In genomic region chr12:69892371-69893251, GRCm38 (mm10) we compare ENCODE assay signal across 8 mouse cellular contexts. TPM values are rescaled to one million over a fixed set of nuclear protein-coding genes. Genes with fewer than 3 reads are reported as not detected.
DNase-seq lines count a peak whose midpoint lies in the region; ATAC-seq lines count a peak whose summit lies in the region.

Gene Atl1 (plus strand): TSS chr12:69892614.
Gene Map4k5 (minus strand): TSS chr12:69893200.

- H3K4me1 ChIP-seq in embryonic facial prominence, embryonic 11.5 days (ENCODE audit: control insufficient read depth, insufficient read depth, low read length), result no peaks in the 10 kb centered on the region
- H3K4me1 ChIP-seq in limb, embryonic 10.5 days, result peaks cover 31% of the 10 kb centered on the region
- H3K4me1 ChIP-seq in midbrain, embryonic 12.5 days, result peaks cover 23% of the 10 kb centered on the region

- peak within 1 kb of the TSS; percentile 89 for H3K9ac ChIP-seq in embryonic facial prominence, embryonic 11.5 days (replicated peaks; ENCODE audit: low read length)
- peak within 1 kb of the TSS; percentile 90 for H3K9ac ChIP-seq in midbrain, embryonic 12.5 days (replicated peaks)

- H3K4me3 ChIP-seq in embryonic facial prominence, embryonic 11.5 days (ENCODE audit: low read depth, low read length), result peak within 1 kb of the TSS; percentile 93
- peak within 1 kb of the TSS; percentile 86 for H3K4me3 ChIP-seq in limb, embryonic 10.5 days
- H3K4me3 ChIP-seq in midbrain, embryonic 12.5 days, result peak within 1 kb of the TSS; percentile 77

- ATAC-seq in embryonic facial prominence, embryonic 11.5 days (replicated peaks; ENCODE audit: insufficient number of reproducible peaks, low FRiP score, low TSS enrichment, low read depth), result peak; percentile 95
- peak; percentile 95 for ATAC-seq in midbrain, embryonic 12.5 days (ENCODE audit: low FRiP score, low read depth)

- H3K27ac ChIP-seq in embryonic facial prominence, embryonic 11.5 days (replicated peaks; ENCODE audit: low read depth, low read length), result peak within 1 kb of the TSS; percentile 85
- H3K27ac ChIP-seq in limb, embryonic 10.5 days, result peak within 1 kb of the TSS; percentile 97
- peak within 1 kb of the TSS; percentile 95 for H3K27ac ChIP-seq in midbrain, embryonic 12.5 days (replicated peaks)

- H3K36me3 ChIP-seq in embryonic facial prominence, embryonic 11.5 days (replicated peaks; ENCODE audit: control insufficient read depth, insufficient read depth, low read depth, low read length), result no peaks in the 10 kb centered on the region
- peaks cover 2% of the 10 kb centered on the region for H3K36me3 ChIP-seq in limb, embryonic 10.5 days
- H3K36me3 ChIP-seq in midbrain, embryonic 12.5 days, result no peaks in the 10 kb centered on the region

- no peaks in the 10 kb centered on the region for H3K27me3 ChIP-seq in embryonic facial prominence, embryonic 11.5 days (ENCODE audit: control insufficient read depth, insufficient read depth, low read length)
- no peaks in the 10 kb centered on the region for H3K27me3 ChIP-seq in limb, embryonic 10.5 days (ENCODE audit: low read depth, poor library complexity, severe bottlenecking)
- H3K27me3 ChIP-seq in midbrain, embryonic 12.5 days, result no peaks in the 10 kb centered on the region

- no peaks in the 10 kb centered on the region for H3K9me3 ChIP-seq in embryonic facial prominence, embryonic 11.5 days (replicated peaks; ENCODE audit: control insufficient read depth, low read length)
- no peaks in the 10 kb centered on the region for H3K9me3 ChIP-seq in limb, embryonic 10.5 days (replicated peaks)
- H3K9me3 ChIP-seq in midbrain, embryonic 12.5 days, result no peaks in the 10 kb centered on the region

- under 1% methylated on average over 113 of the region's 118 CpGs for WGBS in embryonic facial prominence, embryonic 11.5 days
- WGBS in limb, embryonic 10.5 days, result under 1% methylated on average over 118 of the region's 118 CpGs
- under 1% methylated on average over 99 of the region's 118 CpGs for WGBS in midbrain, embryonic 12.5 days

- peak within 1 kb of the TSS; percentile 56 for H3K4me2 ChIP-seq in embryonic facial prominence, embryonic 11.5 days (ENCODE audit: low read depth, low read length)
- H3K4me2 ChIP-seq in midbrain, embryonic 12.5 days (replicated peaks), result peak within 1 kb of the TSS; percentile 55

- DNase-seq in 3134 (ENCODE audit: extremely low read depth, insufficient read length, low spot score), result peak; percentile 93
- DNase-seq in adrenal gland, postnatal 25 days, result peak; percentile 92
- peak; percentile 93 for DNase-seq in embryonic facial prominence, embryonic 11.5 days (ENCODE audit: low spot score)
- peak; percentile 99 for DNase-seq in heart, adult 11 months
- DNase-seq in kidney, adult 18-20 months, result peak; percentile 90
- DNase-seq in limb, embryonic 10.5 days (ENCODE audit: low spot score), result peak; percentile 91
- peak; percentile 79 for DNase-seq in skeletal muscle tissue, adult 2 months (ENCODE audit: low read depth, low spot score)

RNA-seq across cellular contexts. Expression of gene Atl1, which starts in this region (rescaled TPM):
- total RNA-seq in adrenal gland, postnatal 25 days (2021), result 6.3 and 8.0 TPM in 2 replicates
- 13.3 and 18.9 TPM in 2 replicates for polyA plus RNA-seq in embryonic facial prominence, embryonic 11.5 days (2014; fragmentation: Nextera tagmentation; extraction: Ambion mirVana)
- 1.8 and 4.7 TPM in 2 replicates for polyA plus RNA-seq in limb, embryonic 10.5 days (2016; fragmentation: Nextera tagmentation; extraction: Ambion mirVana)
- polyA plus RNA-seq in midbrain, embryonic 12.5 days (2016; fragmentation: Nextera tagmentation; extraction: Ambion mirVana), result 75.0 and 78.6 TPM in 2 replicates

RNA-seq across cellular contexts. Expression of gene Map4k5, which starts in this region (rescaled TPM):
- total RNA-seq in adrenal gland, postnatal 25 days (2021), result 35.4 and 37.4 TPM in 2 replicates
- polyA plus RNA-seq in embryonic facial prominence, embryonic 11.5 days (2014; fragmentation: Nextera tagmentation; extraction: Ambion mirVana), result 46.8 and 47.3 TPM in 2 replicates
- 28.1 and 33.9 TPM in 2 replicates for polyA plus RNA-seq in limb, embryonic 10.5 days (2016; fragmentation: Nextera tagmentation; extraction: Ambion mirVana)
- polyA plus RNA-seq in midbrain, embryonic 12.5 days (2016; fragmentation: Nextera tagmentation; extraction: Ambion mirVana), result 33.4 and 37.2 TPM in 2 replicates

Comparison
In these comparisons a context has a peak if more than half of its experiments do, and no peak if none do; other contexts are left out.
1. Peak in every context shown above with its lines: DNase-seq, ATAC-seq, H3K4me3 ChIP-seq and H3K27ac ChIP-seq.